Mouse (Mus musculus) MEL (cell line): ENCODE results near the gene Kantr. TPM values are rescaled to one million over a fixed set of nuclear protein-coding genes. Genes with fewer than 3 reads are reported as not detected.
A peak's percentile ranks its signal among the peaks of the same experiment; 100 is the strongest.

ENCODE experiments used
- DNase-seq: peaks from one replicate; pipeline ENCODE4 v3.0.0; 2011; ENCODE audit warnings: low read depth, low spot score
- H3K27ac ChIP-seq: 2 replicates; pipeline ENCODE4 v1.5.1; 2012; ENCODE audit warnings: low read depth, mild to moderate bottlenecking, control low read depth, low read length, moderate library complexity; ENCODE audit not compliant: control insufficient read depth
- H3K27me3 ChIP-seq, 2 experiments: fragments of 150-350 bp in 1 of 2; sonication (generic) in 1 of 2; 2 replicates each; pipeline ENCODE4 v1.6.1; 2012; ENCODE audit warnings: low read length in 2 of 2, mild to moderate bottlenecking in 2 of 2, improper control_type of control experiment in 1 of 2, moderate library complexity in 1 of 2; ENCODE audit not compliant: insufficient read depth in 2 of 2, control insufficient read depth in 1 of 2
- H3K36me3 ChIP-seq, 2 experiments: 2 replicates each; pipeline ENCODE4 v1.6.1; 2012 to 2014; ENCODE audit warnings: low read length in 2 of 2, improper control_type of control experiment in 1 of 2, inconsistent platforms in 1 of 2, mild to moderate bottlenecking in 1 of 2; ENCODE audit not compliant: insufficient read depth in 2 of 2, control insufficient read depth in 1 of 2
- H3K4me1 ChIP-seq, 2 experiments: fragments of 150-350 bp in 1 of 2; sonication (generic) in 1 of 2; 2 replicates each; pipeline ENCODE4 v1.6.1; 2012; ENCODE audit warnings: low read length in 2 of 2, improper control_type of control experiment in 1 of 2, mild to moderate bottlenecking in 1 of 2; ENCODE audit not compliant: insufficient read depth in 2 of 2, control insufficient read depth in 1 of 2
- H3K4me3 ChIP-seq, 2 experiments: fragments of 150-350 bp in 1 of 2; sonication (generic) in 1 of 2; 2 replicates each; pipeline ENCODE4 v1.5.1; 2012; ENCODE audit warnings: low read depth in 2 of 2, low read length in 2 of 2, mild to moderate bottlenecking in 2 of 2, moderate library complexity in 2 of 2, control low read depth in 1 of 2, improper control_type of control experiment in 1 of 2; ENCODE audit not compliant: control insufficient read depth in 1 of 2, insufficient read depth in 1 of 2
- H3K79me2 ChIP-seq: 2 replicates; pipeline ENCODE4 v1.6.1; 2012; ENCODE audit warnings: mild to moderate bottlenecking, low read length, moderate library complexity; ENCODE audit not compliant: control insufficient read depth, poor library complexity, insufficient read depth
- H3K9ac ChIP-seq: 2 replicates; pipeline ENCODE4 v1.6.1; 2012; ENCODE audit warnings: low read depth, mild to moderate bottlenecking, control low read depth, low read length, moderate library complexity; ENCODE audit not compliant: control insufficient read depth, poor library complexity, severe bottlenecking
- H3K9me3 ChIP-seq: fragments of 150-350 bp; sonication (generic); replicated peaks from 2 replicates; pipeline ENCODE4 v1.6.1; 2012; ENCODE audit warnings: mild to moderate bottlenecking, low read length, improper control_type of control experiment, moderate library complexity; ENCODE audit not compliant: insufficient read depth
- BHLHE40 ChIP-seq: IDR thresholded peaks from 2 replicates; pipeline ENCODE4 v1.6.1; 2012; ENCODE audit warnings: low read depth, mild to moderate bottlenecking, inconsistent platforms, low read length, improper control_type of control experiment, borderline replicate concordance
- CHD2 ChIP-seq: IDR thresholded peaks from 2 replicates; pipeline ENCODE4 v1.6.1; 2011; ENCODE audit warnings: low read length, improper control_type of control experiment
- CTCF ChIP-seq, 3 experiments: IDR thresholded peaks in 2 of 3; conservative IDR thresholded peaks in 1 of 3; 2 replicates each; pipeline ENCODE4 v1.5.1; 2011 to 2012; ENCODE audit warnings: low read length in 3 of 3, low read depth in 2 of 3, mild to moderate bottlenecking in 2 of 3, improper control_type of control experiment in 1 of 3, inconsistent platforms in 1 of 3, mixed read lengths in 1 of 3, moderate library complexity in 1 of 3; ENCODE audit not compliant: control insufficient read depth in 1 of 3, insufficient read depth in 1 of 3, poor library complexity in 1 of 3, severe bottlenecking in 1 of 3
- ELF1 ChIP-seq: IDR thresholded peaks from 2 replicates; pipeline ENCODE4 v1.6.1; 2014; ENCODE audit warnings: low read depth, mild to moderate bottlenecking, inconsistent platforms, low read length, improper control_type of control experiment, moderate library complexity
- GABPA ChIP-seq: IDR thresholded peaks from 2 replicates; pipeline ENCODE4 v1.6.1; 2012; ENCODE audit warnings: low read depth, mild to moderate bottlenecking, inconsistent platforms, low read length, improper control_type of control experiment, moderate library complexity
- HCFC1 ChIP-seq: IDR thresholded peaks from 2 replicates; pipeline ENCODE4 v1.6.1; 2012; ENCODE audit warnings: low read depth, mild to moderate bottlenecking, inconsistent platforms, low read length, improper control_type of control experiment, moderate library complexity
- MAX ChIP-seq: IDR thresholded peaks from 2 replicates; pipeline ENCODE4 v1.6.1; 2011; ENCODE audit warnings: low read length, improper control_type of control experiment
- MAZ ChIP-seq: IDR thresholded peaks from 2 replicates; pipeline ENCODE4 v1.6.1; 2012; ENCODE audit warnings: low read depth, mild to moderate bottlenecking, inconsistent platforms, low read length, improper control_type of control experiment
- MXI1 ChIP-seq: IDR thresholded peaks from 2 replicates; pipeline ENCODE4 v1.6.1; 2011; ENCODE audit warnings: mild to moderate bottlenecking, low read depth, low read length, improper control_type of control experiment
- MYC ChIP-seq: IDR thresholded peaks from 2 replicates; pipeline ENCODE4 v1.6.1; 2011; ENCODE audit warnings: low read depth, mild to moderate bottlenecking, low read length, improper control_type of control experiment, moderate library complexity
- NELFE ChIP-seq: IDR thresholded peaks from 2 replicates; pipeline ENCODE4 v1.6.1; 2011; ENCODE audit warnings: low read depth, low read length, improper control_type of control experiment
- POLR2A ChIP-seq, 2 experiments: IDR thresholded peaks; 2 replicates each; pipeline ENCODE4 v1.6.1; 2011 to 2012; ENCODE audit warnings: low read length in 2 of 2, mild to moderate bottlenecking in 2 of 2, control low read depth in 1 of 2, improper control_type of control experiment in 1 of 2, low read depth in 1 of 2, moderate library complexity in 1 of 2; ENCODE audit not compliant: control insufficient read depth in 1 of 2, insufficient read depth in 1 of 2, poor library complexity in 1 of 2
- POLR2AphosphoS2 ChIP-seq: IDR thresholded peaks from 2 replicates; pipeline ENCODE4 v1.6.1; 2011; ENCODE audit warnings: low read length, improper control_type of control experiment
- RCOR1 ChIP-seq: IDR thresholded peaks from 2 replicates; pipeline ENCODE4 v1.6.1; 2012; ENCODE audit warnings: low read depth, mild to moderate bottlenecking, inconsistent platforms, low read length, improper control_type of control experiment
- SIN3A ChIP-seq: IDR thresholded peaks from 2 replicates; pipeline ENCODE4 v1.6.1; 2012; ENCODE audit warnings: low read length, improper control_type of control experiment, inconsistent platforms
- TAL1 ChIP-seq: IDR thresholded peaks from 2 replicates; pipeline ENCODE4 v1.6.1; 2012; ENCODE audit warnings: mild to moderate bottlenecking, inconsistent platforms, low read length, moderate library complexity, mixed read lengths
- TBP ChIP-seq: IDR thresholded peaks from 2 replicates; pipeline ENCODE4 v1.8.0; 2011; ENCODE audit warnings: low read depth, low read length, improper control_type of control experiment
- TCF12 ChIP-seq: IDR thresholded peaks from 2 replicates; pipeline ENCODE4 v1.6.1; 2014; ENCODE audit warnings: low read depth, mild to moderate bottlenecking, inconsistent platforms, low read length, improper control_type of control experiment, moderate library complexity
- UBTF ChIP-seq: IDR thresholded peaks from 2 replicates; pipeline ENCODE4 v1.6.1; 2012; ENCODE audit warnings: low read depth, mild to moderate bottlenecking, inconsistent platforms, low read length, improper control_type of control experiment, moderate library complexity, borderline replicate concordance; ENCODE audit not compliant: insufficient read depth
- USF1 ChIP-seq: IDR thresholded peaks from 2 replicates; pipeline ENCODE4 v1.6.1; 2014; ENCODE audit warnings: low read depth, mild to moderate bottlenecking, inconsistent platforms, low read length, improper control_type of control experiment, moderate library complexity
- ZMIZ1 ChIP-seq: IDR thresholded peaks from 2 replicates; pipeline ENCODE4 v1.6.1; 2012; ENCODE audit warnings: low read depth, mild to moderate bottlenecking, inconsistent platforms, low read length, improper control_type of control experiment, moderate library complexity
- polyA plus RNA-seq, 2 experiments: library from polyadenylated mRNA; stranded (reverse) in 1 of 2; unstranded in 1 of 2; fragments of >175 nt in 1 of 2; fragments of >200 nt in 1 of 2; gene quantifications; 2 replicates each; pipeline versions ENCODE4 v1.2.1 to v1.2.4; 2012; ENCODE audit warnings: low replicate concordance in 2 of 2, low read depth in 1 of 2; ENCODE audit not compliant: insufficient read length in 2 of 2, insufficient read depth in 1 of 2, missing spikeins in 1 of 2
- total RNA-seq: library from RNA; depleted of rRNA; stranded (reverse); fragments of 300-350 nt; gene quantifications from 2 replicates; pipeline ENCODE4 v1.2.3, GENCODE M21; 2012; rRNA removed

Kantr gene
- total RNA-seq: 1.6 and 2.8 TPM in 2 replicates
- 1 to 10 TPM in 1 of 2 experiments, not detected in 1; 3.9 TPM for polyA plus RNA-seq

DNA sequence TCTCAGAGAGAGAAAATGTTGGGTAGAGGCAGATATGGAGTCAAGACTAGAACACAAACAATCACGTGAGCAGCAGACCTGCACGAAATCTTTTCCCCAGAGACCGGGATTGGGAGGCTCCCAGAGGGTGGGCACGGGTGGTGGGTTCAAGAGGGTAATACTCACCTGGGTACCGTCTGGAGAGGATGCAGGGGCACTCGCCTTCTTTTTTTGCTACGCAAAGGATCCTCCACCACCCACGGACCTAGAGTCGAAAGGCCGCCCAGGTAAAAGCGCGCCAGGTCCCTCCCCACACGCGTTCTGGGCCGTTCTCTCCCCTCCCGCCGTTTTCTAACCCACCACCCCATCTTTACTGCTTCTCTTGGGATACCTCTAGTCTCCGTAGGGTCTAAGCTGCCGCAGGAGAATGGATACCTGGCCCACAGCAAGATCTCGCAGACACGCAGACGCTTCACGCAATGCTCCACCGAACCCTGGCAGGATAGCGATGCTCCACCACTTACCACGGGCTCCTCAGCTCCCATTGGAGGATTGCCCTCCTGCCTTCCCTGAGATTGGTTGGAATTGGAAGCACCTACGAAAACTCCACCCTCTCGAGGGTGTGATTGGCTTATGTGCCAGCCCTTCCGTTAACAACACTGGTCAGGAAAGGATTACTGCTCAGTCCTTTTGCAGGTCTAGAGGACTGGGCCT is at the start of gene Kantr:
Kantr (minus strand) TSS at position 500 of the 693 bp plus-strand sequence.
- Histone ChIP-seq H3K4me1 (peaks cover 8 to 15% of the 10 kb centered on the region in 2 experiments), H3K9me3 (no peaks in the 10 kb centered on the region), H3K36me3 (peaks cover 0 to 37% of the 10 kb centered on the region in 2 experiments; a peak in 2 of 4 replicates), H3K4me3 (peak within 1 kb of the TSS; percentile 81 to 90), H3K9ac (peak within 1 kb of the TSS; percentile 70), H3K79me2 (peaks cover 3% of the 10 kb centered on the region; the same call in 1 of the 2 replicates), H3K27ac (peak within 1 kb of the TSS; percentile 32), H3K27me3 (no peaks in the 10 kb centered on the region)
- TF ChIP-seq MAX: peak; percentile 46; the same call in 1 of the 2 replicates
- peak; percentile 81; the same call in 1 of the 2 replicates for TF ChIP-seq BHLHE40
- no peak for TF ChIP-seq GABPA
- TF ChIP-seq CHD2: peak; percentile 44; the same call in 1 of the 2 replicates
- peak; percentile 80; the same call in 1 of the 2 replicates for TF ChIP-seq ZMIZ1
- no peak for TF ChIP-seq TAL1
- 0 out of 2 replicates have a peak, but pooled peaks have one; percentile 17 for TF ChIP-seq MYC
- TF ChIP-seq RCOR1: 0 out of 2 replicates have a peak, but pooled peaks have one; percentile 34
- peak; percentile 75 for TF ChIP-seq POLR2AphosphoS2
- TF ChIP-seq TCF12: peak; percentile 15; the same call in 1 of the 2 replicates
- TF ChIP-seq NELFE: peak; percentile 70
- peak; percentile 75 for TF ChIP-seq SIN3A
- no peak for TF ChIP-seq CTCF (IDR thresholded peaks at IDR 0.05 in 2 of 3, conservative IDR thresholded peaks at IDR 0.05 in 1 of 3; ENCODE audit: control insufficient read depth in 1 of 3, insufficient read depth in 1 of 3, low read depth in 2 of 3, low read length in 3 of 3, poor library complexity in 1 of 3, severe bottlenecking in 1 of 3)
- peak; percentile 51 to 86; a peak in 3 of 4 replicates for TF ChIP-seq POLR2A (IDR thresholded peaks at IDR 0.05; ENCODE audit: control insufficient read depth in 1 of 2, insufficient read depth in 1 of 2, low read depth in 1 of 2, low read length in 2 of 2, poor library complexity in 1 of 2)
- peak; percentile 80 for TF ChIP-seq USF1
- TF ChIP-seq MAZ: no peak
- no peak for TF ChIP-seq UBTF
- TF ChIP-seq ELF1: peak; percentile 62
- TF ChIP-seq TBP: peak; percentile 86
- TF ChIP-seq HCFC1: peak; percentile 76
- TF ChIP-seq MXI1: peak; percentile 76
- peak; percentile 98 for DNase-seq
